Mouse (Mus musculus): ENCODE data around the gene Gm906.
"Not testable (repeated sequence)": the region's sequence is repeated elsewhere in the genome, so short reads cannot be mapped to it uniquely, and the experiment has no call there.

The Gm906 gene

DNA sequence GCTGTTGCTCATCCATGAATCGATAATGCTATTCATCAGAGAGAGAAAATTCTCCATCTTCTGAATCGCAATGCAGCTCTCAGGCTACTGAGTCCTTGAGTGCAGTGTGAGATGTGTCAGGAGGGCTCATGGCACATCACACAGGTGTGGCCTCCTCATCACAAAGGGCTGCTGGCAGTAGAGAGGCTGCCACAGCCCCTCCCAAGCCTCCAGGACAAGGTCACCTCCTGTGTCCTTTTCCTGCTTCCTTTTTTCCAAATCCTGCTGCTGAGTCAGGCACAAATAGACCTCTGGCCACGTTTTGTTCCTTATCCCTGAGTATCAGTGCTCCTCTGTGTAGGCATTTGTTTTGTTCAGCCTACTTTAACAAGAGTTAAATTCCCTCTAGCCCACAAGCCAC is at the start of gene Gm906:
Gene Gm906 (minus strand): TSS at position 101 of the 400 bp plus-strand sequence.
- ATAC-seq (ENCODE audit: low TSS enrichment): not testable (repeated sequence)

DNA sequence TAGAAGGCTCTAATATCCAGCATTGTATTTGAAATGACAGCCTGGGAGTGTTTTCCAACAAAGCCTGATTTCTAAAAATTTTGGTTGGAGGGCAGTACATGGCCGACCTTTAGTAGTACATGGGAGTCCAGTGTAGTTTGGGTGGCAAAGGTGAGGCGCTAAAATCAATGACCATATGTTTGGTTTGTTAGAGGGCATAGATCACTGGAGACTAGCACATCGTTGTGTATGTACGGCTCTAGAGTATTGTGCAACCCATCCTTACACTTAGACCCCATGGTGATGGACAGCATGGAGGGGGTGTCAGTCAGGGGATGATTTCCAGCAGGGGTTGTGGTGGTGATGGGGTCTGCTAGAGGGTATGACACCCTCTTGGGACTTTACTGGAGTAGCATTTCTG is 33.2 kb upstream of the Gm906 start:
- ATAC-seq (ENCODE audit: low TSS enrichment): not testable (repeated sequence)

DNA sequence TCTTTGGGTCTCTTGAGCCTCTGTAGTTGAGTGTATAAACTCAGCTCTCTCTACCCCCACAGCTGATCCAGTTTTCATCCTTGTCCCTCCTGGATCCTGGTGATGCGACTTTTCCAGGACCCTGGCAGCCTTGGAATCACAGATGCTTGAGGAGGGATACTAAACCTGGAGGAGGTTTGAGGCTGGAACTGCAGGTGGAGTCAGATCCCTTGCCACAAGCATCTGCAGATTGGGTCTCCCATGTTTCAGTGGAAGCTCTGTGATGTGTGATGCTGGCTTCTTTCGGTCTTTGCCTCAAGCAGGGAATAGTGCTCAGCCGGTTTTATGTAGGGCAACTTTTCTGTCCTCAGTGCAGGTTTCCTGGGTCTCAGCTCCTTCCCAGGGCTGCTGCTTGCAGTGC is 13.6 kb downstream of the Gm906 start:
- no peak for ATAC-seq (ENCODE audit: low TSS enrichment)

DNA sequence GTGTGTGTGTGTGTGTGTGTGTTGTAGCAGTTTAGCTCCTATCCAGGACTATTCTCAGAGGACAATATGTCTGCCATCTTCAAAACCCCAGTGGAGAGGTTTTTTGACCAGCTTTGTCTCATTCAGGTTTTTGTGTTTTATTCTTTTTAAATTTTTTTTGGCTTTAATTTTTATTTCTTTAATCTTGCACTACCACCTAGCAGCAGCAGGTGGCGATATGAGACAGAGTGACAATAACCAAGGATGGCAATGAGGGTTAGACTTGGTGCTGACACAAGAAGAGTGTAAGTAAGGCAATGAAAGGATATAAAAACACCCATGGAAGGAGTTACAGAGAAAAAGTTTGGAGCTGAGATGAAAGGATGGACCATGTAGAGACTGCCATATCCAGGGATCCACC is 38.3 kb downstream of the Gm906 start:
- ATAC-seq (ENCODE audit: low TSS enrichment): not testable (repeated sequence)

DNA sequence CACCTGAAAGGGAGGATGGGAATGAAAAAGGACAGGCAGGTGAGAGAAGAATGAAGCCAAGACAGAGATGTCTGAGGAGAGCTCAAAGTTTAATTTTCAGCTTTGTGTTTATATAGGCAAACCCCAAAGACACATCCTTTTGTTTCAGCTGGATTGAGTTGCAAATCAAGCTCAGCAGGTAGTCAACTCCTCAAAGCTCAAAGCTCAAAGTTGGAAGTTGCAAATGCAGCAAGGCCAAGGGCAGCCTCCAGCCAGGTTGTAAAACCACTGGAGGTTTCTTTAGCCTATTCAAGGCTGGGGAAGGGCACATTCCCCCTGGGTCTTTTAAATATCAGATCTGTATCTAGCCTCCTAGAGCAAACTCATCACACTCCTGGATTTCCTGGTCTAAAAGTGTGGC is 39.9 kb downstream of the Gm906 start:
- not testable (repeated sequence) for ATAC-seq (ENCODE audit: low TSS enrichment)

DNA sequence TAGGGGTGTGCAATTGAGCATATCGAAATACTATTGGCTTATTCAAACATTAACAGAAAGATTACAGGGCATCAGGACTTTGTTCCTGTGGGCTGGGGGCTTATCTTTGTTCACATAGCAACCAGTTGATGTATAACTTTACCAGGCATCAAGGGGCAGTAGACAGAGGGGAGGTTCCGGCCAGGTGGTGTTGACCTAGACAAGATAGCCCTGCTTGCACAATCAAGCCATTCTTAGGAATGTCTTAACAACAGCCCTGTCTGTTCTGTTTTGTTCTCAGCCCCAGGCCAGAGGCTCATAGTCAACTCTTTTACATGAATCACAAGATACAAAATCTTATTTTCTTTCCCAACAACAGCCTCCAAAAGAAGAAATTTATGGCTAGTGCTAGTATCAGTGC is 40.5 kb downstream of the Gm906 start:
- not testable (repeated sequence) for ATAC-seq (ENCODE audit: low TSS enrichment)

DNA sequence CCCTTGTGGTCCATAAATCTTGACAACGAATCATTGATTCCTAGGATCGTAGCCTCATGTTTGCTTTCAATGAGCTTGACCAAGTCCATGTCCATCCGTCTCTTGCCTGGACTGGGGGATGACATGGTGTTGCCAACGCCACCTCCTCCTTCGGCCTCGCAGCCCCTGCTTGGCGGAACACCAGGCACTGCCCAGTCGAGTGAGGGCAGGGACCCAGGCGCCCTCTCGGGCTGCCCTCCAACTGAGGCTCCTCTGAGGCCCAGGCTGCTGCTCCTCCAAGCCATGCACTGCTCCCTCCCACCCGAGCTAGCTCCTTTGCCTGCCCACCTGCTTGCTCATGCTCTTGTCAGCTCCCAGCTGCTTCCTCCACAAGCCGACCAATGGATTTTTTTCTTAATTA is 42.1 kb downstream of the Gm906 start:
- no peak for ATAC-seq (ENCODE audit: low TSS enrichment)

DNA sequence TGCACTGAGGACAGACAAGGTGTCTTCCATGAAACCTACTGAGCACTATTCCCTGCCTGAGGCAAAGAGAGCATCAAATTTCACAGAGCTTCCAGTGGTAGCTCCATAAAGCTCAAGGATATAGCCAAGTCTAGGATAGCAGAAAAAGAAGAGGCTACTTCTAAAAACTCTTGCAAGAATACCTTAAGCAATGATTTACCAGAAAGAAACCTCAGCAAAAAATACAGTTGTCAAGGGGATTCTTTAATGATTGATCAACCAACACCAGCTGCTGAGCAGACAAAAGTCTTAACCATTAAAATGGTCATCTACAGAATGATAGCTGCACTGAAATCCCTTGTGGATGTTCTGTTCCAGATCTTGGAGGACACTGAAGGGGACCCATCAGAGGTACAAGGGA is 53.3 kb downstream of the Gm906 start:
- ATAC-seq (ENCODE audit: low TSS enrichment): not testable (repeated sequence)

All from frontal cortex, adult (tissue).